Mouse (Mus musculus): ENCODE measurements around the gene Olfr460.
"Not testable (repeated sequence)": the region's sequence is repeated elsewhere in the genome, so short reads cannot be mapped to it uniquely, and the experiment has no call there.

Gene Olfr460

GRCm38 (mm10) chr6:40569187-40569586 lies at the start of gene Olfr460:
Gene Olfr460, plus strand, starts transcription at chr6:40569487.
- no peak for DNase-seq

GRCm38 (mm10) chr6:40544690-40545089 lies 24.6 kb upstream of the Olfr460 start:
- DNase-seq, result no peak

- no peak for DNase-seq
These were observed 14.3 kb upstream of the Olfr460 start, which contains the start of gene Olfr461 for GRCm38 (mm10) chr6:40554950-40555349. Gene Olfr461, minus strand, starts transcription at chr6:40555050.

- no peak for DNase-seq
These were observed 4.3 kb downstream of the Olfr460 start for GRCm38 (mm10) chr6:40573618-40574017.

DNA sequence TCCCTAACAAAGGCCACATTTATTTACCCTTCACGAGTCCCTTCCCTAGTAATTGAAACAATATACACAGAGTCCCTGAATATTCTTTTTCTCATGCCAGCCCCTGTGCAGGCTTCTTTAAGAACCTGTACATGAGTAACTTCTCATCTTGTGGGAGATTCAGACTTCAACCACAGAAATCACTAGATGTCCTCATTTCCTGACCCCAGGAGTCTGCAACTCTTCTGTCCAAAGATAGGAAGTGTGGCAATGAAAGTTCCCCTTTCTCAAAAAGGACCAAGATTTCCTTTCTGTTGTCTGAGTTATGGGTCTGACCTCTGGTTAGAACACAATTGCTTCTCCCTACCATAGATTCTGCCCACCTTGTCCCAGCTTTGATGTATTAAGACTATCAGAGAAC lies 7.0 kb downstream of the Olfr460 start:
- no peak for DNase-seq

DNA sequence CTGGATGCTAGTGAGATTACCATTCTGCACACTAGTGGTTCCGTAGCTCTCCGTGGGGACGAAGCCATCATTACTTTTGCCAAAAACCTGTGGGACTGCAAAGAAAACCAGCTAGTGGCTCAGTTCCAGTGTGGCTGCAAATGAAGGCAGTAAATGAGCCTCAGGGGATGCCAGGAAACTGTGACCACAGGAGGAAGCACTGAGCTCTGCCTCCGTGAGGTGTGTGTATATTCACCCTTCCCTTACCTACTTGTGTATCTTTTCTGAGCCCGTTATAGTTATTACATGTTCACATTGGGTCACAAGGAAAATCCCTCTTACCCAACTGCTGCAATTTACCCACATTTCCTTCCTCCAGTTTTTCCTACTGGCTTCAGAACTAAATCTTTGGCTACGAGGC lies 15.0 kb downstream of the Olfr460 start:
- DNase-seq, result no peak

GRCm38 (mm10) chr6:40585645-40586044 lies 16.4 kb downstream of the Olfr460 start, which contains the start of gene Clec5a:
Gene Clec5a, minus strand, starts transcription at chr6:40585821.
- DNase-seq, result no peak

GRCm38 (mm10) chr6:40588346-40588745 lies 19.1 kb downstream of the Olfr460 start:
- no peak for DNase-seq

- no peak for DNase-seq
These were observed 25.7 kb downstream of the Olfr460 start for GRCm38 (mm10) chr6:40594804-40595550.

DNA sequence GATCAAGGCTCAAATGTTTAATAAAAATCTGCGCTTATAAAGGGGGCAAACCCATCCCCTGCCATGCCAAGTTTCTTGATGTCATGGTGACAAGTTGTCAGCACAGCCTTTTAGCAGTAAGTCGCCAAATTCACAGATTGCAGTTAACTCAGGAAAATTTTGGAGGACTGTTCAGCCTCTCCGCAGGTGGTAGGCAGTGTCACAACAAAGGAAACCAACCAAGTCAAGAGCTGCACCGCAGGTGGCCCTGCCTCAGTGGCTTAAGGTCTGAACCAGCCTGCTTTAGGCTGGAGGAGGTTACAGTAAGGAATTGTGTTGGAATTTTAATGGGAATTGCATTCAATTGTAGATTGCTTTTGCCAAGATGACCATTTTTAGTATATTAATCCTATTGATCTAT lies 29.3 kb downstream of the Olfr460 start:
- DNase-seq, result not testable (repeated sequence)

DNA sequence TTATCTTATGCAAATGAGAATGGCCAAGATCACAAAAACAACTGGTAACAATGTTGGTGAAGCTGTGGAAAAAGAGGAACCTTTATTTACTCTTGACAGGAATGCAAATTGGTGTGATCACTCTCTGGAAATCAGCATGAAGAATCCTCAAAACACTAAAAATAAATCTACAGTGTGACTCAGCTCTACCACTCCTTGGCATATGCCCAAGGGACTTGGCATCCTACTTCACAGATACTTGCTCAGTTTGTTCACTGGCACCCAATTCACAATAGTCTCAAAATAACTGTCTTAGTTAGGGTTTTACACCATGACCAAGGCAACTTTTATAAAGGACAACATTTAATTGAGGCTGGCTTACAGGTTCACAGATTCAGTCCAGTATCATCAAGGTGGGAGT lies 38.1 kb downstream of the Olfr460 start:
- peak; percentile 86 for DNase-seq

- DNase-seq, result peak; percentile 12
These were observed 41.0 kb downstream of the Olfr460 start for GRCm38 (mm10) chr6:40610244-40610643.

GRCm38 (mm10) chr6:40613260-40613852 lies 44.1 kb downstream of the Olfr460 start, which contains the start of gene Tas2r138:
Gene Tas2r138, minus strand, starts transcription at chr6:40613310.
- DNase-seq, result no peak

DNA sequence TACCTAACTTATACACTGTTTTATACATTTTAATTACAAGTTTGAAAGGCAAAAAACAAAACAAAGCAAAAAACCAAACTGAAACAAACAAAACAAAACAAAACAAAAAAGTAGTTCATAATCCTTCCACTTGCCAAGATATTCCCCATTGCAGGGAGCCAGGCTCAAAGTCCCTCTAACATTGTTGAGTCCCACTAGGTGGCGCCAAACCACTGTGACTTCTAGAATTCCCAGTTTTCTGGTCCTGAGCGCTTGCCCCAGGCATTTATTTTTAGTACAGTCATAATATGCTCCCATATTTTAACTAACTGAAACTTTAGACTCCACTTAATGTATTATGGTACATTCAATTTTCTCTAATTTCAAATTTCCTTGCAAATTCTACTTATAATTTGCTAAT lies 48.7 kb downstream of the Olfr460 start:
- peak; percentile 60 for DNase-seq

Measured in right cerebral cortex, adult 18-20 months (tissue).